Mouse (Mus musculus) spleen, postnatal 4 days (tissue): Measurements from ENCODE around the gene Olfr1466.

Experiments used
- DNase-seq, 2 experiments: peaks; one replicate each; pipeline ENCODE4 v3.0.0; 2022; ENCODE audit warnings: low spot score in 2 of 2

The Olfr1466 gene

DNA sequence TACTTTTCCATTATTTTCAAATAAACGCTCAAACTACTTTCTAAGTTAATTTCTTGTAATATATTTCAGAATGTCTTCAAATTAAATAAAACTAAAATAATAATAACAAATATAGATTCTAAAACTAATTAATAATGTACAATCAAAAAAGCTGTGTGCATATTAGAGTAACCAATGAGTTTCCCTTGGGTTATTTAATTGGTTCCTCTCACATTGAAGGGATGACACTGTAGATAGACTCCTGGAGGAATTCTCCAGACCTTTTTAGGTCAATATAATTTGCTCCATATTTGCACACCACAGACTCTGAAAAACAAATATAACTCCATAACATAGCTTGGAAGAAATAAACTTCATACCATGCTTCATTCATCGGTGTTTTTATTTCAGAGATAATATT is at the start of gene Olfr1466:
Gene Olfr1466, plus strand, starts transcription at position 301 of the 400 bp plus-strand sequence.
- no peak for DNase-seq

DNA sequence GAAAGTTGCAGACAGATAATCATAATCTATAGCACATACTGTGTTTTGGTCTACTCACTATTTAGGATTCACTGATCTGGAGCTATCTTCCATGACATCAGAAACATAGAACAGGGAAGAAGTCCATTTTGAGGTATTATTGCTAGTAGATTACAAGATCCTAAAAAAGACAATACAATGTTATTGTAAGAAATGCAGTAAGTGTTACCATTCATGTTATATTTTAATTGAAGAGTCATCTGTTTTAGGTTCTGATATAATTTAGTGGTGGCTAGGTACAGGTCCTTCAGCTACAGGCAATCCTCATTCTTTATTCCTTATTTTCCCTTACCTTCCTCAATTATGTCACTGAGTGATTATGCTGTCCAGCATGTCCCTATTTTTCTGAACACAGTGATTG is 23.2 kb upstream of the Olfr1466 start, which contains the start of gene Olfr1465:
Gene Olfr1465, minus strand, starts transcription at position 101 of the 400 bp plus-strand sequence.
- DNase-seq = no peak

DNA sequence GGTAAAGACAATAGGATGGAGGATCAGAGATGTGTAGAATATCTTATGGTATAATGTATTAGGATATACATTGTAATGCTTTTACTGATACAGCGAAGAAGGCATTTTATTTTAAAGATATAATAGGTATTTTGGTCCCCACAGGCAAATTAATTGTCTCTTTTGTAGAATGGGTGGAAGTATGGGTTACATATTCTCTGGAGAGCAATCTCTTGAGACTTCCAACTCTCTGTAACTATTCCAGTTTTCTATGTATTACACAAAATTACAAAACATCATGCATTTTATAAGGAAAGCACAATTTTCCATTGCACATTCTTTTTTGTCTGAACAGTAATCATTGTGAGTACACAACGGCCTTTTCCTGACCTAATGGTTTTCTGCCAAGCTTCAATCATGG is 23.3 kb downstream of the Olfr1466 start, which contains the start of gene Olfr1467:
Gene Olfr1467, plus strand, starts transcription at position 301 of the 400 bp plus-strand sequence.
- no peak for DNase-seq
